Mouse (Mus musculus) liver, adult 2 months (tissue): ENCODE measurements at regions not wholly inside any gene's neighbourhood (a gene's known extent, or its start where the extent isn't known, plus 50 kb on each side); places are given as distances from the start of the nearest gene placed in this dataset.

Experiments used
- DNase-seq: peaks from one replicate; pipeline ENCODE4 v3.0.0-alpha.2; 2011; ENCODE audit warnings: low read depth, low spot score; ENCODE audit errors: extremely low read depth
- H3K27ac ChIP-seq: fragments of 200-500 bp; replicated peaks from 2 replicates; pipeline ENCODE4 v1.5.1; 2012; ENCODE audit warnings: low read depth, mild to moderate bottlenecking, control low read depth, inconsistent platforms, low read length; ENCODE audit not compliant: insufficient read depth
- H3K27me3 ChIP-seq: fragments of 200-500 bp; 2 replicates; pipeline ENCODE4 v1.6.1; 2012; ENCODE audit warnings: mild to moderate bottlenecking, moderate library complexity, low read length, inconsistent platforms; ENCODE audit not compliant: control insufficient read depth, insufficient read depth
- H3K36me3 ChIP-seq: fragments of 200-500 bp; 2 replicates; pipeline ENCODE4 v1.6.1; 2012; ENCODE audit warnings: low read length, inconsistent platforms; ENCODE audit not compliant: control insufficient read depth, insufficient read depth
- H3K4me1 ChIP-seq: fragments of 200-500 bp; 2 replicates; pipeline ENCODE4 v1.6.1; 2011; ENCODE audit warnings: low read length; ENCODE audit not compliant: control insufficient read depth, insufficient read depth
- H3K4me3 ChIP-seq: fragments of 200-500 bp; 2 replicates; pipeline ENCODE4 v1.5.1; 2011; ENCODE audit warnings: low read depth, mild to moderate bottlenecking, control low read depth, low read length, moderate library complexity; ENCODE audit not compliant: insufficient read depth
- H3K79me2 ChIP-seq: fragments of 200-500 bp; 2 replicates; pipeline ENCODE4 v1.6.1; 2012; ENCODE audit warnings: inconsistent platforms, mild to moderate bottlenecking, low read length, moderate library complexity; ENCODE audit not compliant: control insufficient read depth, insufficient read depth
- H3K9ac ChIP-seq: fragments of 200-500 bp; 2 replicates; pipeline ENCODE4 v1.6.1; 2012; ENCODE audit warnings: low read depth, mild to moderate bottlenecking, control low read depth, inconsistent platforms, low read length
- CTCF ChIP-seq: fragments of 200-500 bp; IDR thresholded peaks from 2 replicates; pipeline ENCODE4 v1.5.1; 2011; ENCODE audit warnings: low read depth, low read length, control low read depth
- POLR2A ChIP-seq: fragments of 200-500 bp; IDR thresholded peaks from 2 replicates; pipeline ENCODE4 v1.6.1; 2011; ENCODE audit warnings: low read length, control low read depth; ENCODE audit not compliant: insufficient read depth; ENCODE audit errors: extremely low read depth
- WGBS: fragments of 180-500 bp; shearing (Covaris S2); methylation state at CpG from one replicate; pipeline ENCODE4 v1.1.7; 2018; 5-methylcytosine and 5-hydroxymethylcytosine counted together

GRCm38 (mm10) chr14:100600886-100601451 lies 316.5 kb upstream of the Klf12 start:
- H3K79me2 ChIP-seq = no peaks in the 10 kb centered on the region
- H3K4me1 ChIP-seq = no peaks in the 10 kb centered on the region
- H3K36me3 ChIP-seq = no peaks in the 10 kb centered on the region
- WGBS = 77% methylated on average over 7 of the region's 7 CpGs
- DNase-seq = no peak
- TF ChIP-seq POLR2A (no peak), CTCF (no peak)
- H3K9ac ChIP-seq = no peak overlapping the region
- H3K27me3 ChIP-seq = no peaks in the 10 kb centered on the region
- H3K27ac ChIP-seq = no peak overlapping the region
- H3K4me3 ChIP-seq = no peak overlapping the region

GRCm38 (mm10) chr14:100570026-100570425 lies 285.5 kb upstream of the Klf12 start:
- no peaks in the 10 kb centered on the region for H3K36me3 ChIP-seq
- no peaks in the 10 kb centered on the region for H3K27me3 ChIP-seq
- no peak for TF ChIP-seq CTCF
- TF ChIP-seq POLR2A = no peak

GRCm38 (mm10) chr14:100561884-100562283 lies 277.4 kb upstream of the Klf12 start:
- no peaks in the 10 kb centered on the region for H3K4me1 ChIP-seq
- no peak overlapping the region for H3K27ac ChIP-seq
- H3K9ac ChIP-seq = no peak overlapping the region
- no peaks in the 10 kb centered on the region for H3K36me3 ChIP-seq
- TF ChIP-seq POLR2A (no peak), CTCF (no peak)
- WGBS = 90% methylated on average over 3 of the region's 3 CpGs
- no peaks in the 10 kb centered on the region for H3K27me3 ChIP-seq
- no peak for DNase-seq
- no peaks in the 10 kb centered on the region for H3K79me2 ChIP-seq
- H3K4me3 ChIP-seq = no peak overlapping the region

More at GRCm38 (mm10) chr14:100570026-100570425, 285.5 kb upstream of the Klf12 start:
- H3K27ac ChIP-seq = no peak overlapping the region
- H3K4me1 ChIP-seq = no peaks in the 10 kb centered on the region
- H3K4me3 ChIP-seq = no peak overlapping the region
- DNase-seq = no peak
- no peak overlapping the region for H3K9ac ChIP-seq
- no peaks in the 10 kb centered on the region for H3K79me2 ChIP-seq

DNA sequence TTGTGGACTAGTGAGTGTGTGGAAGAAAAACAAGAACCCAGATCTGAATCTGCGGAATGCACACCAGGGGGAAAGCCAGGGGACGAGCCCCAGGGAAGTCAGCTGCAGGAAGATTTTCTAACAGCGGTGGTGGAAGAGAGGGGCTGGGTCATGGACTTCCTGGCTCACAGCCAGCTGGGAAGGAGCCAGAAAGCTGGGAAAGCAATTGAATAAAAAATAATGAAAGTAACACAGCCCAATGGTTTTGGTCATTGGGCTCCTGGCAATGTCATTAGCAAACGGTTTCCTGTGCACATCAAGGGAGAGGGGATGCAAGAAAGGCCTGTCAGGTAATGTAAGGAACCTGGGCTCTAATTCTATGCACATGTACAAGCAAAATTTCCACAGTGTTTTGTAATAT lies 273.9 kb upstream of the Klf12 start:
- Histone ChIP-seq H3K36me3 (no peaks in the 10 kb centered on the region), H3K4me1 (no peaks in the 10 kb centered on the region), H3K9ac (no peak overlapping the region), H3K27ac (no peak overlapping the region), H3K79me2 (no peaks in the 10 kb centered on the region), H3K27me3 (no peaks in the 10 kb centered on the region), H3K4me3 (no peak overlapping the region)
- DNase-seq = no peak
- TF ChIP-seq POLR2A (no peak), CTCF (no peak)
- 45% methylated on average over 4 of the region's 4 CpGs for WGBS

DNA sequence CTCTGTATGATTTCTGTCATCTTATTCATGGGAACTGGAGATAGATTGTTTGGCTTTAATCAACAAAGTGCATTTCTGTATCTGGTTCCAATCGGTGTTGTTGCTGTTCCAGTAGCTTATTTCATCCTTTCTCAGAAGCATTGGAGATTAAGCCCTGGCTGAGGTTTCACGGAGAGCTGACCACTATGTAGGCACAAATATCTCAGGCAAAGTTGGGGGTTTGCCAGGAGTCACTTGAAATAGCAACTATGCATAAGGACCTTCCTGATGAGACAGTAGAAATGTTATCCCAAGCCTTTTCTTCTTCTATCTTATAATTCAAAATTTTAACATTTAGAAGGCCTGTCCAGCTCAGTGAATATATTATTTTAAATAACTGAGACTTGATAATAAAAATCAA lies 268.0 kb upstream of the Klf12 start:
- TF ChIP-seq POLR2A = no peak
- no peak for TF ChIP-seq CTCF
- H3K4me1 ChIP-seq = no peaks in the 10 kb centered on the region

DNA sequence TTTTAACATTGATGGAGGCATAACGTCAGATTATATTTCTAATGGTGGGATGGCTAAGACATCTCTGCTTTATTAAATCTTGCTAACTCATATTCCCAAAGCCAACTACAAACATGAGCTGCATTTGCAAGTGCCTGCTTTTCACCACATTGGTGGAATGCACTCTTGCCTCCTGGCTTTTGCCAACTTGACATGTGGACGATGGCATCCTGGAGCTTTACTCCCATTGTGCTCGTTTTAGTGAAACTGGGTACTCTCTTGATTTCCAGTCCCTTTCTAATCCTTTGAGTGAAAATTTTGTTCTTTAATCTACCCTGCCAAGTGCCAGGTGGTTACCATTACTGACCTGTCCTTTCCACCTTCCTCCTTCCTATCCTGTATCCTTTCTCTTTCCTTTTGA lies 265.8 kb upstream of the Klf12 start:
- Histone ChIP-seq H3K79me2 (no peaks in the 10 kb centered on the region), H3K36me3 (no peaks in the 10 kb centered on the region), H3K4me1 (no peaks in the 10 kb centered on the region), H3K9ac (no peak overlapping the region), H3K27ac (no peak overlapping the region), H3K4me3 (no peak overlapping the region), H3K27me3 (no peaks in the 10 kb centered on the region)
- TF ChIP-seq POLR2A (no peak), CTCF (no peak)
- 94% methylated on average over 3 of the region's 3 CpGs for WGBS
- no peak for DNase-seq

More for the DNA sequence above, 268.0 kb upstream of the Klf12 start:
- H3K4me3 ChIP-seq = no peak overlapping the region
- no peak overlapping the region for H3K27ac ChIP-seq
- H3K27me3 ChIP-seq = no peaks in the 10 kb centered on the region
- H3K36me3 ChIP-seq = no peaks in the 10 kb centered on the region
- no peak overlapping the region for H3K9ac ChIP-seq
- 52% methylated on average over 2 of the region's 2 CpGs for WGBS
- DNase-seq = no peak
- no peaks in the 10 kb centered on the region for H3K79me2 ChIP-seq
